ENCODE assay signal across 28 mouse cellular contexts in genomic region chr7:95999189-95999588, GRCm38 (mm10).
A peak's percentile ranks its signal among the peaks of the same experiment; 100 is the strongest.
DNase-seq lines count a peak whose midpoint lies in the region; ATAC-seq lines count a peak whose summit lies in the region.
"Had no signal": no experiment of that assay in that cellular context is flagged by ENCODE, and none has a peak within 500 bp of the region (broad histone marks: within the 10 kb centered on the region; RNA-seq: fewer than 3 reads in every experiment).

No protein-coding gene starts in this region.

- ATAC-seq in hindbrain, embryonic 14.5 days (ENCODE audit: low FRiP score): no peak
- ATAC-seq in midbrain, embryonic 12.5 days (ENCODE audit: low FRiP score, low read depth): 0 out of 2 replicates have a peak, but pooled peaks have one; percentile 44
- no peak for ATAC-seq in midbrain, embryonic 15.5 days (replicated peaks)
- ATAC-seq: activated CD4-positive, CD25-positive, alpha-beta regulatory T cell, adult 4 months; forebrain, embryonic 15.5 days; intestine, embryonic 15.5 days; Patski had no signal

- no peaks in the 10 kb centered on the region for H3K9me3 ChIP-seq in hindbrain, embryonic 10.5 days
- no peaks in the 10 kb centered on the region for H3K9me3 ChIP-seq in hindbrain, embryonic 14.5 days (ENCODE audit: control insufficient read depth, low read length)
- H3K9me3 ChIP-seq in midbrain, embryonic 12.5 days: no peaks in the 10 kb centered on the region
- no peaks in the 10 kb centered on the region for H3K9me3 ChIP-seq in midbrain, embryonic 15.5 days
- H3K9me3 ChIP-seq: embryonic facial prominence, embryonic 12.5 days; embryonic facial prominence, embryonic 15.5 days; forebrain, embryonic 12.5 days; forebrain, embryonic 15.5 days; heart, embryonic 10.5 days; heart, embryonic 13.5 days; hindbrain, embryonic 15.5 days; intestine, embryonic 15.5 days had no signal

- no peak overlapping the region for H3K9ac ChIP-seq in hindbrain, embryonic 14.5 days
- H3K9ac ChIP-seq in midbrain, embryonic 12.5 days (replicated peaks): no peak overlapping the region
- no peak overlapping the region for H3K9ac ChIP-seq in midbrain, embryonic 15.5 days
- H3K9ac ChIP-seq: embryonic facial prominence, embryonic 12.5 days; embryonic facial prominence, embryonic 15.5 days; forebrain, embryonic 12.5 days; forebrain, embryonic 15.5 days; heart, embryonic 13.5 days; hindbrain, embryonic 15.5 days; intestine, embryonic 15.5 days had no signal

- H3K4me3 ChIP-seq in hindbrain, embryonic 10.5 days: no peak overlapping the region
- no peak overlapping the region for H3K4me3 ChIP-seq in hindbrain, embryonic 14.5 days (replicated peaks; ENCODE audit: low read length)
- no peak overlapping the region for H3K4me3 ChIP-seq in midbrain, embryonic 12.5 days
- no peak overlapping the region for H3K4me3 ChIP-seq in midbrain, embryonic 15.5 days
- H3K4me3 ChIP-seq: embryonic facial prominence, embryonic 12.5 days; embryonic facial prominence, embryonic 15.5 days; forebrain, embryonic 12.5 days; forebrain, embryonic 15.5 days; heart, adult 2 months; heart, embryonic 10.5 days; heart, embryonic 13.5 days; hindbrain, embryonic 15.5 days; intestine, embryonic 15.5 days had no signal

- peak; percentile 26 for DNase-seq in embryo, embryonic 10.5 days (ENCODE audit: low spot score)
- DNase-seq in embryo, embryonic 9.5 days (ENCODE audit: extremely low spot score): no peak
- DNase-seq in hindbrain, embryonic 10.5 days (ENCODE audit: low spot score): peak; percentile 18
- DNase-seq in hindbrain, embryonic 14.5 days (ENCODE audit: low spot score): no peak
- peak; percentile 33 for DNase-seq in ZHBTc4 (ENCODE audit: low read depth, low spot score)
- DNase-seq in kidney, postnatal 10 days: no peak
- DNase-seq: adrenal gland, adult 8-10 months; adrenal gland, postnatal 25 days; cerebellum, adult 18-20 months; cerebellum, adult 9-10 months; cerebellum, postnatal 14 days; gastrocnemius, postnatal 25 days; heart, adult 2 months; heart, postnatal 14 days; kidney, adult 11 months had no signal

- no peak overlapping the region for H3K27ac ChIP-seq in hindbrain, embryonic 10.5 days
- H3K27ac ChIP-seq in hindbrain, embryonic 14.5 days: no peak overlapping the region
- no peak overlapping the region for H3K27ac ChIP-seq in midbrain, embryonic 12.5 days (replicated peaks)
- H3K27ac ChIP-seq in midbrain, embryonic 15.5 days: no peak overlapping the region
- H3K27ac ChIP-seq: embryonic facial prominence, embryonic 12.5 days; embryonic facial prominence, embryonic 15.5 days; forebrain, embryonic 12.5 days; forebrain, embryonic 15.5 days; heart, adult 2 months; heart, embryonic 10.5 days; heart, embryonic 13.5 days; hindbrain, embryonic 15.5 days; intestine, embryonic 15.5 days had no signal

- peaks cover 13% of the 10 kb centered on the region; the same call in 1 of the 2 replicates for H3K4me1 ChIP-seq in hindbrain, embryonic 10.5 days (replicated peaks)
- no peaks in the 10 kb centered on the region for H3K4me1 ChIP-seq in hindbrain, embryonic 14.5 days (replicated peaks; ENCODE audit: control insufficient read depth, insufficient read depth, low read length)
- H3K4me1 ChIP-seq in midbrain, embryonic 12.5 days: peaks cover 4% of the 10 kb centered on the region; the same call in 1 of the 2 replicates
- no peaks in the 10 kb centered on the region for H3K4me1 ChIP-seq in midbrain, embryonic 15.5 days
- H3K4me1 ChIP-seq: embryonic facial prominence, embryonic 12.5 days; embryonic facial prominence, embryonic 15.5 days; forebrain, embryonic 15.5 days; heart, embryonic 10.5 days; hindbrain, embryonic 15.5 days; intestine, embryonic 15.5 days had no signal

- H3K4me2 ChIP-seq in hindbrain, embryonic 14.5 days (replicated peaks): no peak overlapping the region
- H3K4me2 ChIP-seq in midbrain, embryonic 12.5 days (replicated peaks): no peak overlapping the region
- H3K4me2 ChIP-seq in midbrain, embryonic 15.5 days: no peak overlapping the region
- H3K4me2 ChIP-seq: embryonic facial prominence, embryonic 12.5 days; embryonic facial prominence, embryonic 15.5 days; forebrain, embryonic 12.5 days; forebrain, embryonic 15.5 days; heart, embryonic 13.5 days; hindbrain, embryonic 15.5 days; intestine, embryonic 15.5 days had no signal

- 33% methylated on average over 4 of the region's 4 CpGs for WGBS in hindbrain, embryonic 10.5 days
- 27% methylated on average over 4 of the region's 4 CpGs for WGBS in hindbrain, embryonic 14.5 days
- WGBS in midbrain, embryonic 12.5 days: 22% methylated on average over 4 of the region's 4 CpGs
- WGBS in midbrain, embryonic 15.5 days: 23% methylated on average over 4 of the region's 4 CpGs

- no peaks in the 10 kb centered on the region for H3K36me3 ChIP-seq in hindbrain, embryonic 10.5 days
- no peaks in the 10 kb centered on the region for H3K36me3 ChIP-seq in hindbrain, embryonic 14.5 days (replicated peaks; ENCODE audit: control insufficient read depth, insufficient read depth)
- H3K36me3 ChIP-seq in midbrain, embryonic 12.5 days: no peaks in the 10 kb centered on the region
- no peaks in the 10 kb centered on the region for H3K36me3 ChIP-seq in midbrain, embryonic 15.5 days (replicated peaks)
- H3K36me3 ChIP-seq: embryonic facial prominence, embryonic 12.5 days; embryonic facial prominence, embryonic 15.5 days; forebrain, embryonic 12.5 days; forebrain, embryonic 15.5 days; G1E; heart, embryonic 10.5 days; heart, embryonic 13.5 days; hindbrain, embryonic 15.5 days; intestine, embryonic 15.5 days had no signal

- peaks cover 11% of the 10 kb centered on the region for H3K27me3 ChIP-seq in hindbrain, embryonic 10.5 days (ENCODE audit: insufficient read depth, poor library complexity, severe bottlenecking)
- H3K27me3 ChIP-seq in hindbrain, embryonic 14.5 days (ENCODE audit: control insufficient read depth, insufficient read depth, low read length): no peaks in the 10 kb centered on the region
- H3K27me3 ChIP-seq in midbrain, embryonic 12.5 days: no peaks in the 10 kb centered on the region
- H3K27me3 ChIP-seq in midbrain, embryonic 15.5 days (replicated peaks): no peaks in the 10 kb centered on the region
- H3K27me3 ChIP-seq: embryonic facial prominence, embryonic 12.5 days; embryonic facial prominence, embryonic 15.5 days; forebrain, embryonic 12.5 days; forebrain, embryonic 15.5 days; heart, embryonic 13.5 days; hindbrain, embryonic 15.5 days; intestine, embryonic 15.5 days; Patski had no signal

Comparison
In these comparisons a context has a peak if more than half of its experiments do, and no peak if none do; other contexts are left out.
1. DNase-seq: peak in embryo, embryonic 10.5 days (single experiment), hindbrain, embryonic 10.5 days (single experiment) and ZHBTc4 (single experiment); none in embryo, embryonic 9.5 days (single experiment), hindbrain, embryonic 14.5 days (single experiment) and kidney, postnatal 10 days (single experiment).